Mouse (Mus musculus) liver, embryonic 14.5 days (tissue): ENCODE results near the gene Taldo1.

ENCODE experiments used
- CTCF ChIP-seq: IDR thresholded peaks from 2 replicates; pipeline ENCODE4 v1.5.1; 2016; ENCODE audit warnings: antibody characterized with exemption, low read depth, control low read depth
- EP300 ChIP-seq: IDR thresholded peaks from 2 replicates; pipeline ENCODE4 v1.6.1; 2016; ENCODE audit warnings: antibody characterized with exemption, low read depth

DNA sequence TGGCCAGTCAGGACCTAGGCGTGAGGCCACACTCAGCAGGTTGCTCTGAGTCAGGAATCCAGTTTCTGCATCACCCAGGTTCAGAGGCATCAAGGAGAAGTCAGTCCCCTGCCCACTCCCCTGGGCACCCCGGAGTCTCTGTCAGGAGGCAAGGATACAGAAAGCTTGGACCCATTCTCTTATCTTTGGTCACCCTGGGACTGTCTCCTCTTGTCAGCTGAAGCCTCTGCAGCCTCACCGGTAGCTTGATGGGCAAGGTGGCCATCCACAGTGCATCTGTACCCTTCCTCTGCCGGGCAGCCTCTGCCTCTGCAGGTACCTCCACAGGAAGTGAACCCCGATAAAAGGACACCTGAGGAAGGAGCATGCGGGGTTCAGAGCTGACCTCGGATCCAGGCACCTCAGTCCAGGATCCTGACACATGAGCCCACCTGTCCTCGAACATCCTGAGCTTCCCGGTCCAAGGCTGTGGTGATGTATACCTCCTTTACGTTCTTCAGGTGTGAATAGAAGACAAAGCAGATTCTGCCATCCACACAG is 47.2 kb downstream of the Taldo1 start:
- no peak for TF ChIP-seq CTCF
- TF ChIP-seq EP300 = no peak
